Mouse (Mus musculus) frontal cortex, postnatal 25 days (tissue): ENCODE data around the gene Magohb.

Experiments
- DNase-seq, 2 experiments: peaks; one replicate each; pipeline ENCODE4 v3.0.0; 2022; ENCODE audit warnings: low spot score in 2 of 2

Gene Magohb

DNA sequence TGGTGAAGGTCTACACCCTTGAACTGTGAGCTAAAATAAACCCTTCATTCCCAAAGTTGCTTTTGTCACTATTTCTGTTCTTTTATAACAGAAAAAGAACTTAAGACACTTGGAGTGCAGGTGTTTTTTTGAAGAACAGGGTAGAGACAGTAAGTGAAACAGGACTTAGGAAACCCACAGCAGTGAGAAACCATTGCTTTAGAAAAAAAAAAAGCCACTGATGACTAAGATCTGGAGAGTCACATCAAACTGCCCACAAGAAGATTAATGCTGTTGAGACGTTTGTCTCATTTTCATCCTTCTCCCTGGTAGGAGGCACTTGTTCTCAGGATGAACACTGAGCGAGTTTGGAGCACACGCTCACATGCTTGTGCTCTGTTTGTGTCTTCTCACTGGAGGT, 31.0 kb downstream of the Magohb start:
- DNase-seq = no peak

DNA sequence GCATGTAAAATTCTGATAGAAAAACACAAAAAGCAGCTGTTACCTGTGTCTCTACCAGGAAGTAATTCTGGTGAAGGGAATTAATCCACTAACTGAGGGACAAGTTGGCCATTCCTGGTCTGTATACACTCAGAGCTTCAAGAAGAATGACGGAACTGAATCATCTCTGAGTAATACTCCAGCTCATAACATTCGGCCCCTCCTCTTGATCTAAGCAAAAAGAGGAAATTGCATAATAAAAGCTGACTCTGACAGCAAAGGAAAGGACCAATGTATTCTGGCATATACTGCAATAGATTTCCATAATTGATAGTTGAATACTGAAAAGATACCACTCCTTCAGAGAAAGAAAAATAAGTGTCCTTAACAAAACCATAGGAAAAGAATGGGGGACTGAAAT, 45.8 kb downstream of the Magohb start, which contains the start of gene Klra2:
Gene Klra2 (minus strand): TSS at position 157 of the 400 bp plus-strand sequence.
- DNase-seq = no peak

DNA sequence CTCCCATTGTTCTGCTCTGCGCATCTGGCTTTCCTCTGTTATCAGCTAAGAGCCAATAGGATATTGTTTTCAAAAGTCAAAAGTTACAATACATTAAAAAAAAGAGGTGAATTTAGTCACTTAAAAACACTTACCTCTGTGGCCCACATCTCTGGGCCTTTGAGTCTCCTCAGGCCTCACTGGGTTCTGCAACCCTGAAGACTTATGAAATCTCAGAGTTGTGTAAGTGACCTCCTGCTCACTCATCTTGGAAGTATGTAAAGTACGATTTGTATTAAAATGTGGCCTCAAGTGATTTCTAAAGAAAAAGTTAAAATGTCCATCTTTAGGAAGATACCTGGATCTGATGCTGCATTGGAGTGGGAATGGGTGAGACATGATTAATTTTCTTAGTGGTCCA, 48.0 kb downstream of the Magohb start:
- DNase-seq = no peak
